Mouse (Mus musculus): ENCODE measurements around the gene Cabin1.

DNA sequence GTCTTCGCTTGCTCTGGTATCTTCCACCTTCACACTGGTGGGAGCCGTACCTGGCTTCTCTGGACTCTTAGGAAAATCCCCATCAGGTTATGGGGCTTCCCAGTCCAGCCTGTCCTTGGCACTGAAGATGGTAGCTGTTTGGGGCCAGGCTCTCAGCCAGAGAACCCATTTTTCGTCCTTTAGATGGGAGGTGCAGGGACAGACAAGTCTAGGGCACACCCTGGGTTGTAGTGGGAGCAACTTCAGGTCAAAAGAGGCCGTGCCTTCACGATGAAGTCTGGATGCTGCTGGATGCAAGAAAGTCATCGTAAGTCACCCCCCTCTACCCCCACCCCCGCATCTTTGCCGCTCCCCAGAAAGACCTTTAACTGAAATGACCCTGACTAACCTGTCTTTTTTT is 129.5 kb downstream of the Cabin1 start:
- TF ChIP-seq CTCF (IDR thresholded peaks at IDR 0.05; ENCODE audit: control insufficient read depth, insufficient read depth, insufficient replicate concordance, low read depth, low read length) (no peak), POLR2A (IDR thresholded peaks at IDR 0.05; ENCODE audit: control insufficient read depth, low read depth, low read length) (no peak)
